Mouse (Mus musculus) kidney, postnatal 0 days (tissue): ENCODE results near the gene Epn1. TPM values are rescaled to one million over a fixed set of nuclear protein-coding genes. Genes with fewer than 3 reads are reported as not detected.

Experiments used
- ATAC-seq: fragments of 200-750 bp; cut with Nextera tagmentation; replicated peaks from 2 replicates; pipeline ENCODE4 v1.8.0; 2017; ENCODE audit warnings: low read depth, moderate number of reproducible peaks, moderate TSS enrichment, moderate library complexity; ENCODE audit not compliant: low FRiP score
- DNase-seq: peaks from one replicate; pipeline ENCODE4 v3.0.0-alpha.2; 2016; ENCODE audit warnings: low spot score
- H3K27ac ChIP-seq: fragments of 300-500 bp; sonication (generic); 2 replicates; pipeline ENCODE4 v1.5.1; 2014; ENCODE audit warnings: mild to moderate bottlenecking
- H3K27me3 ChIP-seq: fragments of 300-500 bp; sonication (generic); 2 replicates; pipeline ENCODE4 v1.6.1; 2014; ENCODE audit warnings: low read length, mixed read lengths; ENCODE audit not compliant: insufficient read depth
- H3K36me3 ChIP-seq: fragments of 300-500 bp; sonication (generic); 2 replicates; pipeline ENCODE4 v1.6.1; 2014; ENCODE audit warnings: low read length, mixed read lengths; ENCODE audit not compliant: insufficient read depth
- H3K4me1 ChIP-seq: fragments of 300-500 bp; sonication (generic); replicated peaks from 2 replicates; pipeline ENCODE4 v1.6.1; 2014; ENCODE audit warnings: antibody characterized with exemption, low read length, mixed read lengths; ENCODE audit not compliant: insufficient read depth
- H3K4me2 ChIP-seq: fragments of 300-500 bp; sonication (generic); 2 replicates; pipeline ENCODE4 v1.6.1; 2014; ENCODE audit warnings: mild to moderate bottlenecking, low read length, moderate library complexity, mixed read lengths
- H3K4me3 ChIP-seq: fragments of 300-500 bp; sonication (generic); replicated peaks from 2 replicates; pipeline ENCODE4 v1.5.1; 2014; ENCODE audit warnings: low read depth, low read length
- H3K9ac ChIP-seq: fragments of 300-500 bp; sonication (generic); 2 replicates; pipeline ENCODE4 v1.6.1; 2014; ENCODE audit warnings: low read depth, low read length
- H3K9me3 ChIP-seq: fragments of 300-500 bp; sonication (generic); replicated peaks from 2 replicates; pipeline ENCODE4 v1.6.1; 2016; ENCODE audit warnings: low read length, inconsistent platforms, mixed read lengths
- CTCF ChIP-seq: IDR thresholded peaks from 2 replicates; pipeline ENCODE4 v1.5.1; 2016; ENCODE audit warnings: antibody characterized with exemption, low read depth, mild to moderate bottlenecking, moderate library complexity
- WGBS: fragments of 180-500 bp; shearing (Covaris S2); extraction: QIAGEN DNeasy Blood & Tissue Kit; methylation state at CpG from one replicate; pipeline ENCODE4 v1.1.7; 2014; 5-methylcytosine and 5-hydroxymethylcytosine counted together
- polyA plus RNA-seq: library from polyadenylated mRNA; unstranded; fragments of >200 nt; fragmentation: Nextera tagmentation; extraction: Ambion mirVana; gene quantifications from 2 replicates; pipeline ENCODE4 v1.2.1, GENCODE M21; 2015

Gene Epn1
- polyA plus RNA-seq, 1 experiment from 2014 or later: 61.7 TPM

DNA sequence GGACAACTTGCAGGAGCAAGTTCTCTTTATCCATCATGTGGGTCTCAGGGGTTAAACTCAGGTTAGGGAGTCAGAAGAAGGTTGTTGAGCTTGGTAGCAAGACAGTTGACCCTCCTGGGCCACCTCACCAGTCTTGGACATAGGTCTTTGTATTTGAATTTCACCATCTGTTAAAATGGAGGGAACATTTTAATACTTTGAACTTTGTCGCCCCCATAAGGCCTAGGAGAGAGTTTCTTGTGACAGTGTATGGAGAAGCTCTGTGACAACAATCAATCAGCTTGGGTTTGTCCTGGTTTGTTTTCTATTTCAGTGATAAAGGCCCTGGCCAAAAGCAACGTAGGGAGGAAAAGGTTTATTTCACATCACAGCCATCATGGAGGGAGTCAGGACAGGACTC lies 32.7 kb upstream of the Epn1 start:
- Histone ChIP-seq H3K4me3 (no peak overlapping the region), H3K36me3 (no peaks in the 10 kb centered on the region), H3K27ac (no peak overlapping the region), H3K9me3 (no peaks in the 10 kb centered on the region), H3K4me2 (no peak overlapping the region), H3K9ac (no peak overlapping the region), H3K4me1 (peaks cover 6% of the 10 kb centered on the region; the same call in 1 of the 2 replicates), H3K27me3 (no peaks in the 10 kb centered on the region)
- TF ChIP-seq CTCF: peak; percentile 65
- DNase-seq (peak; percentile 82), ATAC-seq (no peak)
- WGBS: 28% methylated on average over 2 of the region's 2 CpGs

GRCm38 (mm10) chr7:5051193-5052192 lies 28.5 kb upstream of the Epn1 start, which contains the start of gene Zfp580:
Gene Zfp580, plus strand, starts transcription at chr7:5051538.
- Histone ChIP-seq H3K27ac (peak within 1 kb of the TSS; percentile 60), H3K27me3 (peaks cover 23% of the 10 kb centered on the region), H3K4me2 (peak within 1 kb of the TSS; percentile 81), H3K9me3 (no peaks in the 10 kb centered on the region), H3K36me3 (no peaks in the 10 kb centered on the region), H3K9ac (peak within 1 kb of the TSS; percentile 75), H3K4me3 (peak within 1 kb of the TSS; percentile 60), H3K4me1 (peaks cover 21% of the 10 kb centered on the region)
- WGBS: 1% methylated on average over 65 of the region's 65 CpGs
- ATAC-seq (peak; percentile 83), DNase-seq (peak; percentile 81)
- no peak for TF ChIP-seq CTCF

DNA sequence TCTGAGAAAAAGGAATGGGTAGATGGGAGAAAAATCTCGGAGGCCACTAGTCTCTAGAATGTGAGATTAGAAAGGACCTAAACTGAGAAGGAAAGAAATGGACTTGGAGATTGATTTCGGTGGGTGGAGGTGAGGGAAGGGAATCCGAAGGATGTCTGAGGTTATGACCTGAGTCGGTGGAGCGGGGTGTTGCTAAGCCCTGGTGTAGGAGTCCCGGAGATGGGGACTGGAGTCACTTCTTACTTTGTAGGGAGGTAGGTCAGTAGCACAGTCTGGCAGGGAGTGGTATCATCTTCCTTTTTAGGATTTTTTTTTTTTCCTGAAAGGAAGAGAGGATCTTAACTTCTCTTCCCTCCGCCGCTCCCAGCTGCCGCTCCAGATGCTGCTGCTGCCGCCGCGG lies 27.6 kb upstream of the Epn1 start:
- H3K9ac ChIP-seq: peak overlapping the region; percentile 56
- no peaks in the 10 kb centered on the region for H3K36me3 ChIP-seq
- H3K4me2 ChIP-seq: peak overlapping the region; percentile 81
- no peak overlapping the region for H3K27ac ChIP-seq
- H3K4me1 ChIP-seq: peaks cover 26% of the 10 kb centered on the region
- WGBS: under 1% methylated on average over 11 of the region's 12 CpGs
- H3K4me3 ChIP-seq: peak overlapping the region; percentile 60
- ATAC-seq: no peak
- peaks cover 23% of the 10 kb centered on the region for H3K27me3 ChIP-seq
- no peaks in the 10 kb centered on the region for H3K9me3 ChIP-seq
- peak; percentile 60 for DNase-seq
- no peak for TF ChIP-seq CTCF

DNA sequence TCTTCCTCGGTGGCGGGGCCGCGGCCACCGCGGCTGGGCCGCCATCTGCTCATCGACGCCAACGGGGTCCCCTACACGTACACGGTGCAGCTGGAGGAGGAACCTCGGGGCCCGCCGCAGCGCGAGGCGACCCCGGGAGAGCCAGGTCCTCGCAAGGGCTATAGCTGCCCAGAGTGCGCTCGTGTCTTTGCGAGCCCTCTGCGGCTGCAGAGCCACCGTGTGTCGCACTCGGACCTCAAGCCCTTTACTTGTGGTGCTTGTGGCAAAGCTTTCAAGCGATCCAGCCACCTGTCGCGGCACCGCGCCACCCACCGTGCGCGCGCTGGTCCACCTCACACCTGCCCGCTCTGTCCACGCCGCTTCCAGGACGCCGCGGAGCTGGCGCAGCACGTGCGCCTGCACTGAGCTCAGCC lies 27.1 kb upstream of the Epn1 start:
- Histone ChIP-seq H3K4me3 (peak overlapping the region; percentile 60), H3K4me2 (peak overlapping the region; percentile 81), H3K27me3 (peaks cover 23% of the 10 kb centered on the region), H3K4me1 (peaks cover 26% of the 10 kb centered on the region), H3K9ac (peak overlapping the region; percentile 56), H3K27ac (no peak overlapping the region), H3K9me3 (no peaks in the 10 kb centered on the region), H3K36me3 (no peaks in the 10 kb centered on the region)
- DNase-seq: no peak
- no peak for ATAC-seq
- 5% methylated on average over 45 of the region's 45 CpGs for WGBS
- no peak for TF ChIP-seq CTCF

DNA sequence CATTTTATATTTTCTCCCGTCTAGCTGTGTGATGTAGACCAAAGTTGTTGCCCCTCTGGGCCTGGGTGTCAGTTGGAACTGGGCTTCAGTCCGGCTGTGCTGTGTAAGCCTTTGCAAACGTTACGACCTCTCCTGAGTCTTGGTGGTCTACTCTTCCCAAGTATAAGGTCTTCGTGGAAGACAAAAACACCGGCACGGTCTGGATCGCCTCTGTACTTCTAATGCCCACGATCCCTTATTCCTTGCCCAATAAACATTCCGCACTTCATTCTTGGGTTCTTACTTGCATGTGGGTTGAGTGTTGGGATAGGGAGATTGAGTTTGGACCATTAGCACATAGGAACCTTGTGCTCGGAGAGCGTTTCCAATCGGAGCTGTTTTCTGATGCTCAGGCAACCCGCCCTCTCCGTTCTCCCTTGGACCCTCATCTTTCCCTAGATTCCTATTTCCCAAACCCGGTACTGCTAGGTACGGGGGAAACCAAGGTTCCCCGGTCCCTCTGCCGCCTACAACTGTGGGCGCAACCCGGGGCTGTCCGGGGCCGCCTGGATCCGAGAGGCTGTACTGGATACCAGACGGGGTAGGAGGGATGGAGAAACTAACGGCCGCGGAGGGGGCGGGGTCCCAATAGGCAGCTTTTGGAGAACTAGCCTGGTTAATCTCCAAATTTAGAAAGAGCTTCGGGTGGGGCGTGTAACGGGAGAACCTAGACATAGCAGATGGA lies 26.4 kb upstream of the Epn1 start:
- 9% methylated on average over 32 of the region's 32 CpGs for WGBS
- Histone ChIP-seq H3K4me2 (peak overlapping the region; percentile 81), H3K9ac (peak overlapping the region; percentile 56)

GRCm38 (mm10) chr7:5056651-5057263 lies 23.3 kb upstream of the Epn1 start:
- Histone ChIP-seq H3K4me1 (peaks cover 27% of the 10 kb centered on the region), H3K36me3 (no peaks in the 10 kb centered on the region), H3K27me3 (peaks cover 23% of the 10 kb centered on the region), H3K9ac (peak overlapping the region; percentile 79), H3K4me3 (peak overlapping the region; percentile 52), H3K27ac (peak overlapping the region; percentile 38; the same call in 1 of the 2 replicates), H3K4me2 (peak overlapping the region; percentile 86), H3K9me3 (no peaks in the 10 kb centered on the region)
- ATAC-seq: no peak
- TF ChIP-seq CTCF: no peak
- DNase-seq: no peak
- 1% methylated on average over 52 of the region's 55 CpGs for WGBS

More for the DNA sequence above, 26.4 kb upstream of the Epn1 start:
- ATAC-seq (no peak), DNase-seq (peak; percentile 39)
- Histone ChIP-seq H3K9me3 (no peaks in the 10 kb centered on the region), H3K4me3 (peak overlapping the region; percentile 60), H3K27me3 (peaks cover 23% of the 10 kb centered on the region), H3K27ac (no peak overlapping the region), H3K36me3 (no peaks in the 10 kb centered on the region), H3K4me1 (peaks cover 26% of the 10 kb centered on the region)
- no peak for TF ChIP-seq CTCF
